Mouse (Mus musculus): ENCODE measurements around the gene Gm21294.
"Not testable (repeated sequence)": the region's sequence is repeated elsewhere in the genome, so short reads cannot be mapped to it uniquely, and the experiment has no call there.

Gene Gm21294

GRCm38 (mm10) chrY:89052506-89052905 lies at the start of gene Gm21294:
Gm21294 (plus strand) TSS chrY:89052806.
- CTCF ChIA-PET: not testable (repeated sequence)

- CTCF ChIA-PET: not testable (repeated sequence)
Measured at GRCm38 (mm10) chrY:89126246-89126645, 73.6 kb downstream of the Gm21294 start.
